Mouse (Mus musculus) bone marrow, adult 2 months (tissue): ENCODE data around the gene Fam184b. TPM values are rescaled to one million over a fixed set of nuclear protein-coding genes. Genes with fewer than 3 reads are reported as not detected.

ENCODE experiments used
- H3K27ac ChIP-seq: fragments of 200-500 bp; 2 replicates; pipeline ENCODE4 v1.5.1; 2012; ENCODE audit warnings: low read depth, mild to moderate bottlenecking, control low read depth, inconsistent platforms, low read length; ENCODE audit not compliant: control insufficient read depth, poor library complexity, insufficient read depth
- H3K4me1 ChIP-seq: fragments of 200-500 bp; 2 replicates; pipeline ENCODE4 v1.6.1; 2011; ENCODE audit warnings: low read length; ENCODE audit not compliant: control insufficient read depth, insufficient read depth
- H3K4me3 ChIP-seq: fragments of 200-500 bp; replicated peaks from 2 replicates; pipeline ENCODE3; 2011; ENCODE audit warnings: mild to moderate bottlenecking, low read depth, low read length, control low read depth; ENCODE audit not compliant: control insufficient read depth
- CTCF ChIP-seq: fragments of 200-500 bp; IDR thresholded peaks from 2 replicates; pipeline ENCODE4 v1.5.1; 2011; ENCODE audit warnings: low read length, control low read depth; ENCODE audit not compliant: control insufficient read depth, insufficient read depth
- POLR2A ChIP-seq: fragments of 200-500 bp; IDR thresholded peaks from 2 replicates; pipeline ENCODE4 v1.6.1; 2011; ENCODE audit warnings: low read depth, mild to moderate bottlenecking, control low read depth, low read length, borderline replicate concordance; ENCODE audit not compliant: control insufficient read depth
- WGBS: fragments of 180-500 bp; shearing (Covaris S2); methylation state at CpG from one replicate; pipeline ENCODE4 v1.1.7; 2018; 5-methylcytosine and 5-hydroxymethylcytosine counted together
- polyA plus RNA-seq: library from polyadenylated mRNA; stranded (reverse); fragments of >200 nt; gene quantifications from 2 replicates; pipeline ENCODE4 v1.2.4, GENCODE M21; 2011; ENCODE audit warnings: low replicate concordance; ENCODE audit not compliant: missing spikeins, insufficient read depth, insufficient read length

Fam184b gene
- not detected in 2 replicates for polyA plus RNA-seq

DNA sequence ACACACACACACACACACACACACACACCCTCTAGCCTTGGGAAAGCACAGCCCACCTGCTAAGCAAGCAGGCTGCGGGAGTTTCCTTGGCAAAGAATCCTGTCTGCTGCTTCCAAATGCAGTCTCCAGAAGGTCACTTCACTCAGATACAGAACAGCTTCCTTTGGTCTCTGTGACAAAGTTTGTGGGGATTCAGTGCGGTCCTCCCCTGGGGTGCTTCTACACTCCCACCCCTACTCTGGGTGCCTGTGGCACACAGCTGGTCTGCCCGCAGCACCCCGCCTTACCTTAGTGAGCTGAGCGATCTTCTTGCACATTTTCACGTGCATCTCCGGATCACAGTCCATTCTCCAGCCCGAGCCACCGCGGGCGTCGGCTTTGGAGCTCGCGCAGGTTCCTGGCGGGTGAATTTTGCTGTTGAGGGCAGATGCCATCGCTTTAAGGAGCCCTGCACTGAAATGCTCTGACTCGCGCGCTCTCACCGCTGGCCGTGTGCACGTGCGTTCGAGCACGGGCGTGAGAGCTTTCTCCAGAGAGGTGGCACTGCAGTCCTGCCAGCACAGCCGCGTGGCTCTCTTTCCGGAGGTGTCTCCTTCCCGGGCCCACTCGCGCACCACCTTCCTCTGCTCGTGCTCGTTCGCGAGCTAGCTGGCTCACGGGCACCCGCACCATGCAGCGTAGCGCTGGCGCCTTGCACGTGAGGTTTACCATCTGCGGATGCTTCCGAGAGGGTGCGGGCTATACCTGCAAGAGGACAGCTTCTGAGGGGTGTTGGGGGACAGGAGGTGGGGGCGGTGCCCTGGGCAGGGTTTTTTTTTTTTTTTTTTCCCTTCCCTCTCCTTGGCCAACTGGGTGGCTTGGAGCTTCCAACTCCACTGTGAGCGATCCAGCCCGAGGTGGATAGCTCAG lies at the start of gene Fam184b:
Fam184b (minus strand) TSS at position 809 of the 909 bp plus-strand sequence.
- Histone ChIP-seq H3K4me3 (no peak within 1 kb of the TSS), H3K27ac (no peak within 1 kb of the TSS), H3K4me1 (no peaks in the 10 kb centered on the region)
- WGBS: under 1% methylated on average over 48 of the region's 48 CpGs
- TF ChIP-seq POLR2A (no peak), CTCF (no peak)

DNA sequence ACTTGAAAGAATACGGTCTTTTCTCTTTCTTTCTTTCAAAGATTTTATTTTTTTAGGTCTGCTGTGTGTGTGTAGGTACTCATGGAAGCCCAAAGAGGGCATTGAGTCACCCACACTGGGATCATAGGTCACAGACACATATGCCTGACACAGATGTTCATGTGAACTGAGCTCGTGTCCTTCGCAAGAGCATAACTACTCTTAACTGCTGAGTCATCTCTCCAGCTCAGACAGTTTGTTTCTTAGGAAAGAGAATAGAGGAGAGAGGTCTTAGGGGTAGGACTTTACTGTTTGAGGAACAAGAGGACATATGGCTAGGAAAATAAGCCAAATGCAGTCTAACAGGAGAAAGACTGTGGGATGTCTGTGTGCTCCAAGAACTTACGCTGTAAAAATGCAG lies 49.7 kb upstream of the Fam184b start:
- 72% methylated on average over 4 of the region's 4 CpGs for WGBS
- Histone ChIP-seq H3K4me3 (no peak overlapping the region), H3K4me1 (no peaks in the 10 kb centered on the region), H3K27ac (no peak overlapping the region)
- TF ChIP-seq CTCF: no peak
- no peak for TF ChIP-seq POLR2A

DNA sequence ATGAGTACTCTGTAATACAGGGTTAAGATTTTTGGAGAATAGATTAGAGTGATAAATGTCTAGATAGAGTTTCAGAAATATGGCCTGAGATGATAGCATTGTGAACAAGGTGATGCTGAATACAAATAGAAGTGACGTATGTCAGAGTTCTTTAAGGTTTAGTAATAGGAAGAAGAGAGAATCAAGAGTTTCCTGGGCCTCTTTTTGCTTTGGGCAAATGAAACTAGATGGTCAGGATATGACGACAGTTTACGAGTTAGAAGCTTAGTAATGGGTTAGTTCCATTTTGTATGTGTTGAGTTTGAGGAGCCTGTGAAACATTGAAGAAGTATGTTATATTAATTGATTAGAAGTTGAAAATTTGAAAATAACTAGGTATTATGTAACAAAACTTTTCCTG lies 46.8 kb upstream of the Fam184b start:
- WGBS: 83% methylated on average over 3 of the region's 3 CpGs
- no peaks in the 10 kb centered on the region for H3K4me1 ChIP-seq
- TF ChIP-seq CTCF: no peak
- TF ChIP-seq POLR2A: no peak
- no peak overlapping the region for H3K4me3 ChIP-seq
- H3K27ac ChIP-seq: no peak overlapping the region

GRCm38 (mm10) chr5:45685243-45685642 lies 45.8 kb upstream of the Fam184b start:
- H3K4me3 ChIP-seq: no peak overlapping the region
- WGBS: 88% methylated on average over 2 of the region's 2 CpGs
- no peaks in the 10 kb centered on the region for H3K4me1 ChIP-seq
- no peak overlapping the region for H3K27ac ChIP-seq
- TF ChIP-seq CTCF (no peak), POLR2A (no peak)

DNA sequence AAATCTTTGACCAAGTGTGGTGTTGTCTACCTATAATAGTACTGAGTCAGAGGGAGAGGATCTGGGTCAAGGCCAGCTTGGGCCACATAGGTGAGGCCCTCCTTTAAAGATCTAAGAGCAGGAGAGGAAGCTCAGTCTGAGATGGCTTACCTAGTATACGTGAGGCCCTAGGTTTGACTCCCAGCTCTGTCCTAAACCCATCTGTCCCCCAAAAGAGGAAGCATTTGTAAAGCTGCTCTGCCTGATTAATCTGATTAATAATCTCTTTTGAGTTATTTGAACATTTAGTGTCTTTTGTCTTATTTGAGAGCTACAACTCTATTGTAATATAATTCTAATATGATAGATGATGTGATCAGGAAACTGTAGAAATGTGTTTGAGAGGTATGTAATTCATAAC lies 44.0 kb upstream of the Fam184b start:
- WGBS: 78% methylated on average over 1 of the region's 1 CpGs
- no peak overlapping the region for H3K27ac ChIP-seq

DNA sequence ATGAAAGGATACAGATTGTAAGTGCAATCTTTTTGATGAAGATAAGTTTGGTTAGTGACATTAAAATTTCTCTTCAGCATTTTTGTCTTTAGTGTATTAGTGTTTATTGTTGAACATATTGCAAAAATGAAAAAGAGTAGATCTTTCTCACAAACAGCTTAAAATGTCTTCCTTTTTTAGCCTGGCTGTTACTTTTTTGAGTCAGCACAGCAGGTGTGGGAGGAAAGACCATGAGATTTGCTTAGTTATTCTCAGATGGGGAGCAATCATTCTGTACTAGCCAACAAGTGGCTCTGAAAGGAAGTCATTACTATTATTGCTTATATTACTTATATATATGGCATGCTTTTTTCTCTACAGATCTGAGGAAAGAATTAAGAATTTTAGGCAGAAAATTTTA lies 40.5 kb upstream of the Fam184b start:
- Histone ChIP-seq H3K4me1 (peaks cover 2% of the 10 kb centered on the region), H3K27ac (no peak overlapping the region), H3K4me3 (no peak overlapping the region)
- TF ChIP-seq POLR2A (no peak), CTCF (no peak)

More for the DNA sequence above, 44.0 kb upstream of the Fam184b start:
- TF ChIP-seq POLR2A: no peak
- no peak for TF ChIP-seq CTCF
- no peaks in the 10 kb centered on the region for H3K4me1 ChIP-seq
- H3K4me3 ChIP-seq: no peak overlapping the region

- peaks cover 2% of the 10 kb centered on the region for H3K4me1 ChIP-seq
- no peak overlapping the region for H3K27ac ChIP-seq
- no peak for TF ChIP-seq POLR2A
- no peak for TF ChIP-seq CTCF
- WGBS: 43% methylated on average over 4 of the region's 4 CpGs
- H3K4me3 ChIP-seq: no peak overlapping the region
These were observed 38.2 kb upstream of the Fam184b start for GRCm38 (mm10) chr5:45677639-45678038.

DNA sequence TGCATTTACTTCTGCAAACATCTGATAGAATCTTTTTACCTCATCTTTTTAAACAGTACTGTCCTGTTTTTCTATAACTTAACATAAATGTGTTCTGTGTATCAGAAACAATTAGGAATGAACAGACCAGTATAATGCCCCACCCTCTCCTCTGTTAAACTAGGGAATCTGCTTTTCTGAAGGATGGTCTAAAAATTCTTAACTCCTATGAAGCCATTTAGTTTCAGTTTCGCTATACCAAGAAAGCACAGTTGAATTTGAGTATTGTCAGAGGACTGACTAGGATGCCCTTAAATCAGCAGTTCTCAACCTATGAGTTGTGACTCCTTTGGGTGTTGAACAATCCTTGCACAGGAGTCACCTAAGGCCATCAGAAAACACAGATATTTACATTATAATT lies 35.6 kb upstream of the Fam184b start:
- Histone ChIP-seq H3K27ac (no peak overlapping the region), H3K4me1 (peaks cover 2% of the 10 kb centered on the region), H3K4me3 (no peak overlapping the region)
- 80% methylated on average over 1 of the region's 1 CpGs for WGBS
- TF ChIP-seq POLR2A (no peak), CTCF (no peak)
